Mouse (Mus musculus) heart, embryonic 16.5 days (tissue): ENCODE measurements at regions not wholly inside any gene's neighbourhood (a gene's known extent, or its start where the extent isn't known, plus 50 kb on each side); places are given as distances from the start of the nearest gene placed in this dataset.

Source experiments
- ATAC-seq: fragments of 200-750 bp; cut with Nextera tagmentation; replicated peaks from 2 replicates; pipeline ENCODE4 v1.8.0; 2017; ENCODE audit warnings: moderate number of reproducible peaks; ENCODE audit not compliant: insufficient read depth, low FRiP score; ENCODE audit errors: extremely low read depth
- H3K27ac ChIP-seq: fragments of 300-500 bp; sonication (generic); 2 replicates; pipeline ENCODE4 v1.5.1; 2014; ENCODE audit warnings: mild to moderate bottlenecking, low read length, control low read depth, moderate library complexity
- H3K27me3 ChIP-seq: fragments of 300-500 bp; sonication (generic); 2 replicates; pipeline ENCODE4 v1.6.1; 2014; ENCODE audit warnings: low read length, mixed read lengths; ENCODE audit not compliant: control insufficient read depth, insufficient read depth
- H3K36me3 ChIP-seq: fragments of 300-500 bp; sonication (generic); 2 replicates; pipeline ENCODE4 v1.6.1; 2014; ENCODE audit not compliant: control insufficient read depth, insufficient read depth
- H3K4me1 ChIP-seq: fragments of 300-500 bp; sonication (generic); 2 replicates; pipeline ENCODE4 v1.6.1; 2014; ENCODE audit warnings: low read length, mixed read lengths; ENCODE audit not compliant: control insufficient read depth, insufficient read depth
- H3K4me2 ChIP-seq: fragments of 300-500 bp; sonication (generic); 2 replicates; pipeline ENCODE4 v1.6.1; 2014; ENCODE audit warnings: low read depth, mild to moderate bottlenecking, control low read depth, low read length
- H3K4me3 ChIP-seq: fragments of 300-500 bp; sonication (generic); 2 replicates; pipeline ENCODE4 v1.5.1; 2014; ENCODE audit warnings: mild to moderate bottlenecking, control low read depth, low read length
- H3K9ac ChIP-seq: fragments of 300-500 bp; sonication (generic); 2 replicates; pipeline ENCODE4 v1.6.1; 2014; ENCODE audit warnings: low read length, control low read depth
- H3K9me3 ChIP-seq: fragments of 300-500 bp; sonication (generic); replicated peaks from 2 replicates; pipeline ENCODE4 v1.6.1; 2016; ENCODE audit warnings: low read length; ENCODE audit not compliant: control insufficient read depth
- WGBS: fragments of 180-500 bp; shearing (Covaris S2); extraction: QIAGEN DNeasy Blood & Tissue Kit; methylation state at CpG from one replicate; pipeline ENCODE4 v1.1.7; 2014; 5-methylcytosine and 5-hydroxymethylcytosine counted together

GRCm38 (mm10) chr2:9422686-9423085 lies 458.4 kb upstream of the 4930412O13Rik start:
- Histone ChIP-seq H3K9me3 (no peaks in the 10 kb centered on the region), H3K27ac (no peak overlapping the region), H3K27me3 (no peaks in the 10 kb centered on the region), H3K4me3 (no peak overlapping the region), H3K36me3 (no peaks in the 10 kb centered on the region), H3K4me2 (no peak overlapping the region), H3K4me1 (no peaks in the 10 kb centered on the region), H3K9ac (no peak overlapping the region)
- WGBS, result 77% methylated on average over 8 of the region's 8 CpGs
- ATAC-seq, result no peak

GRCm38 (mm10) chr2:9423534-9423933 lies 457.5 kb upstream of the 4930412O13Rik start:
- Histone ChIP-seq H3K4me2 (no peak overlapping the region), H3K9ac (no peak overlapping the region), H3K27ac (no peak overlapping the region), H3K27me3 (no peaks in the 10 kb centered on the region), H3K4me1 (no peaks in the 10 kb centered on the region), H3K36me3 (no peaks in the 10 kb centered on the region), H3K9me3 (no peaks in the 10 kb centered on the region), H3K4me3 (no peak overlapping the region)
- 38% methylated on average over 7 of the region's 7 CpGs for WGBS
- no peak for ATAC-seq

GRCm38 (mm10) chr2:9433110-9433940 lies 447.7 kb upstream of the 4930412O13Rik start:
- Histone ChIP-seq H3K27me3 (no peaks in the 10 kb centered on the region), H3K4me1 (no peaks in the 10 kb centered on the region), H3K4me2 (peak overlapping the region; percentile 36; the same call in 1 of the 2 replicates), H3K9ac (no peak overlapping the region), H3K9me3 (no peaks in the 10 kb centered on the region), H3K27ac (no peak overlapping the region), H3K4me3 (no peak overlapping the region), H3K36me3 (no peaks in the 10 kb centered on the region)
- WGBS, result 19% methylated on average over 17 of the region's 17 CpGs
- ATAC-seq, result no peak

GRCm38 (mm10) chr2:9435155-9435872 lies 445.7 kb upstream of the 4930412O13Rik start:
- H3K4me1 ChIP-seq, result no peaks in the 10 kb centered on the region
- no peak overlapping the region for H3K4me2 ChIP-seq
- H3K27me3 ChIP-seq, result no peaks in the 10 kb centered on the region
- H3K36me3 ChIP-seq, result no peaks in the 10 kb centered on the region
- H3K4me3 ChIP-seq, result no peak overlapping the region
- WGBS, result 56% methylated on average over 9 of the region's 9 CpGs
- no peak for ATAC-seq
- no peak overlapping the region for H3K9ac ChIP-seq
- no peak overlapping the region for H3K27ac ChIP-seq
- no peaks in the 10 kb centered on the region for H3K9me3 ChIP-seq

GRCm38 (mm10) chr2:9443103-9443502 lies 437.9 kb upstream of the 4930412O13Rik start:
- H3K36me3 ChIP-seq, result no peaks in the 10 kb centered on the region
- H3K9me3 ChIP-seq, result no peaks in the 10 kb centered on the region
- no peaks in the 10 kb centered on the region for H3K27me3 ChIP-seq
- H3K4me2 ChIP-seq, result no peak overlapping the region
- H3K4me3 ChIP-seq, result no peak overlapping the region
- peaks cover 3% of the 10 kb centered on the region for H3K4me1 ChIP-seq
- no peak overlapping the region for H3K27ac ChIP-seq
- ATAC-seq, result no peak
- H3K9ac ChIP-seq, result no peak overlapping the region

GRCm38 (mm10) chr2:9445826-9446225 lies 435.2 kb upstream of the 4930412O13Rik start:
- H3K4me3 ChIP-seq, result no peak overlapping the region
- H3K27ac ChIP-seq, result no peak overlapping the region
- no peaks in the 10 kb centered on the region for H3K27me3 ChIP-seq
- no peak for ATAC-seq
- H3K36me3 ChIP-seq, result no peaks in the 10 kb centered on the region
- H3K9ac ChIP-seq, result no peak overlapping the region
- no peaks in the 10 kb centered on the region for H3K9me3 ChIP-seq
- 85% methylated on average over 1 of the region's 1 CpGs for WGBS
- no peak overlapping the region for H3K4me2 ChIP-seq
- H3K4me1 ChIP-seq, result peaks cover 3% of the 10 kb centered on the region

- WGBS, result 59% methylated on average over 4 of the region's 4 CpGs
- H3K27ac ChIP-seq, result no peak overlapping the region
- no peaks in the 10 kb centered on the region for H3K4me1 ChIP-seq
- ATAC-seq, result no peak
- H3K4me2 ChIP-seq, result no peak overlapping the region
- no peak overlapping the region for H3K9ac ChIP-seq
- H3K4me3 ChIP-seq, result no peak overlapping the region
- no peaks in the 10 kb centered on the region for H3K36me3 ChIP-seq
- no peaks in the 10 kb centered on the region for H3K27me3 ChIP-seq
- H3K9me3 ChIP-seq, result no peaks in the 10 kb centered on the region
Observed at GRCm38 (mm10) chr2:9464413-9464812, 416.6 kb upstream of the 4930412O13Rik start.

GRCm38 (mm10) chr2:9464818-9465217 lies 416.2 kb upstream of the 4930412O13Rik start:
- 55% methylated on average over 5 of the region's 5 CpGs for WGBS
- Histone ChIP-seq H3K4me2 (no peak overlapping the region), H3K9ac (no peak overlapping the region), H3K4me3 (no peak overlapping the region), H3K27ac (no peak overlapping the region), H3K4me1 (no peaks in the 10 kb centered on the region), H3K9me3 (no peaks in the 10 kb centered on the region), H3K36me3 (no peaks in the 10 kb centered on the region), H3K27me3 (no peaks in the 10 kb centered on the region)
- ATAC-seq, result no peak

GRCm38 (mm10) chr2:9467573-9467972 lies 413.5 kb upstream of the 4930412O13Rik start:
- H3K9ac ChIP-seq, result no peak overlapping the region
- WGBS, result 69% methylated on average over 2 of the region's 2 CpGs
- no peaks in the 10 kb centered on the region for H3K27me3 ChIP-seq

More at GRCm38 (mm10) chr2:9467573-9467972, 413.5 kb upstream of the 4930412O13Rik start:
- Histone ChIP-seq H3K4me3 (no peak overlapping the region), H3K9me3 (no peaks in the 10 kb centered on the region), H3K27ac (no peak overlapping the region), H3K4me2 (no peak overlapping the region), H3K36me3 (no peaks in the 10 kb centered on the region), H3K4me1 (no peaks in the 10 kb centered on the region)
- ATAC-seq, result no peak
